Mouse (Mus musculus): ENCODE measurements around the gene Adamts12.

DNA sequence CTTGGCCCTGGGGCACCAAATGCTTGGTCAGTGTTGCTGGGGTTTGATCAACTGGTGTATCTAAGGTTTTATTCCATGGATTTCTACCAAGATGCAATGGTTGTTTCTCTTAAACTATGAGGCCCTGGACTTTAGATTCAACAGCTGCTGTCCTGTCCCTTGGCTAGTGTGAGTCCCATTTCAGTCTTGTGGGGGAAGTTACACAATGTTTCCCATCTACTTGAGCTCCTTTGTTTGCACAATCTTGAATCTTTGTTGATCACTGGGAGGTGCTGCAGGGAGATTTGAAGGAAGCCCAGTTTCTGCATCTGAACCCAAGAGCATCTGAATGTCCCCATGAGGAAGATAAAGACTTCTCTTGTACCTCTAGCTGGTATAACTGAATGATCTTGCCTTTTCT, 60.8 kb downstream of the Adamts12 start:
- no peak for TF ChIP-seq POLR2A (IDR thresholded peaks at IDR 0.05; ENCODE audit: borderline replicate concordance, extremely low read depth, insufficient read depth, insufficient read length, poor library complexity, severe bottlenecking)
- no peak for TF ChIP-seq CTCF (IDR thresholded peaks at IDR 0.05; ENCODE audit: borderline replicate concordance, extremely low read depth, insufficient read depth, insufficient read length)

Measured in brain, embryonic 14.5 days (tissue).